Mouse (Mus musculus) heart, embryonic 15.5 days (tissue): Measurements from ENCODE around the gene Cdkn2aipnl. TPM values are rescaled to one million over a fixed set of nuclear protein-coding genes. Genes with fewer than 3 reads are reported as not detected.
A peak's percentile ranks its signal among the peaks of the same experiment; 100 is the strongest.

Experiments used
- ATAC-seq: fragments of 200-750 bp; cut with Nextera tagmentation; replicated peaks from 2 replicates; pipeline ENCODE4 v1.8.0; 2017; ENCODE audit warnings: low read depth, moderate TSS enrichment; ENCODE audit not compliant: insufficient number of reproducible peaks, insufficient read depth, low FRiP score
- H3K27ac ChIP-seq: fragments of 300-500 bp; sonication (generic); 2 replicates; pipeline ENCODE4 v1.5.1; 2015; ENCODE audit warnings: mild to moderate bottlenecking, inconsistent platforms
- H3K27me3 ChIP-seq: fragments of 300-500 bp; sonication (generic); 2 replicates; pipeline ENCODE4 v1.6.1; 2015; ENCODE audit warnings: inconsistent platforms
- H3K36me3 ChIP-seq: fragments of 300-500 bp; sonication (generic); 2 replicates; pipeline ENCODE4 v1.6.1; 2015; ENCODE audit warnings: mild to moderate bottlenecking, inconsistent platforms
- H3K4me1 ChIP-seq: fragments of 300-500 bp; sonication (generic); replicated peaks from 2 replicates; pipeline ENCODE4 v1.6.1; 2015; ENCODE audit warnings: inconsistent platforms
- H3K4me2 ChIP-seq: fragments of 300-500 bp; sonication (generic); 2 replicates; pipeline ENCODE4 v1.6.1; 2015; ENCODE audit warnings: inconsistent platforms, mild to moderate bottlenecking, moderate library complexity
- H3K4me3 ChIP-seq: fragments of 300-500 bp; sonication (generic); 2 replicates; pipeline ENCODE4 v1.5.1; 2015; ENCODE audit warnings: mild to moderate bottlenecking, inconsistent platforms
- H3K9ac ChIP-seq: fragments of 300-500 bp; sonication (generic); 2 replicates; pipeline ENCODE4 v1.6.1; 2015; ENCODE audit warnings: mild to moderate bottlenecking, inconsistent platforms
- H3K9me3 ChIP-seq: fragments of 300-500 bp; sonication (generic); replicated peaks from 2 replicates; pipeline ENCODE4 v1.6.1; 2016; ENCODE audit warnings: inconsistent platforms
- WGBS: fragments of 180-500 bp; shearing (Covaris S2); methylation state at CpG from one replicate; pipeline ENCODE4 v1.1.7; 2015; ENCODE audit warnings: mixed read lengths; 5-methylcytosine and 5-hydroxymethylcytosine counted together
- polyA plus RNA-seq: library from polyadenylated mRNA; unstranded; fragments of >200 nt; fragmentation: Nextera tagmentation; extraction: Ambion mirVana; gene quantifications from 2 replicates; pipeline ENCODE4 v1.2.1, GENCODE M21; 2015

Gene Cdkn2aipnl
- polyA plus RNA-seq, 1 experiment from 2014 or later: 60.6 TPM

DNA sequence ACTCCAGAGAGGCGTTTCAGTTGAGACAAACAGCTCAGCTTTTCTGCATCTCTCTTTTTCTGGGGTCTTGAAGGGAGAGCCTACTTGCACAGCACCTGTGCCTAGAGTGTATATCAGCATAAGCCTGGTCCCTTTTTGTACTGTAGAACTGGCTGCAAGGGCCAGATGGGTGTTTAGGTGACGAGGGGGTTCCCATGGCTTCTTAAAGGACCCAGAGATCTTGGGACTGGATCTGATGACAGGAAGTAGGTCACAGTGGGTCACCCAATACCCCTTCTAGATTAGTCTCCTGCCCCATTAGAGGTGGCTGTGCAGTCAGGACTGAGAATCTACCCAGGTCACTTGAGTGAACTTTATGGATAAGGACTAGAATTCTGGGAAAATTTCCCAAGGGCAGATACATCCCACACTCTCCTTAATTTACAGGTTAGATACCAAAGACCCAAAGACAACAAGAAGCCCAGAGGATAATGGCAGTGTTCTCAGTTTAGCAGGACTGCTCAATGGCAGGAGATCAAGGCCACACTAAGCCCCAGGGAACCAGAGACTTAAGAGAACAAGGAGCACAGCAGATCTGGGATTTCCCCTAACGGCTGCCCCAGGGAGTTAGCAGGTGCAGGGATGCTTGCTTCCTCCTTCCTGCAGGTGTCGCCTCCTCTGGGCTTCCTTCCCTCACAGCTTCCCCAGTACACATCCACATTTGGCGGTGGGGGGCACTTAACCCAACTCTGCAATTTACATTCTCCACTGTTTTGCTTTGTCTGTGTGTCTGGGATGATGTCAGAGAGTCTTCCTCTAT is 31.6 kb upstream of the Cdkn2aipnl start:
- Histone ChIP-seq H3K4me1 (peaks cover 5% of the 10 kb centered on the region; the same call in 1 of the 2 replicates), H3K27ac (no peak overlapping the region), H3K9me3 (no peaks in the 10 kb centered on the region), H3K9ac (no peak overlapping the region), H3K4me2 (no peak overlapping the region), H3K4me3 (no peak overlapping the region), H3K36me3 (no peaks in the 10 kb centered on the region), H3K27me3 (no peaks in the 10 kb centered on the region)
- 39% methylated on average over 5 of the region's 5 CpGs for WGBS
- ATAC-seq: no peak; the same call in 1 of the 2 replicates

DNA sequence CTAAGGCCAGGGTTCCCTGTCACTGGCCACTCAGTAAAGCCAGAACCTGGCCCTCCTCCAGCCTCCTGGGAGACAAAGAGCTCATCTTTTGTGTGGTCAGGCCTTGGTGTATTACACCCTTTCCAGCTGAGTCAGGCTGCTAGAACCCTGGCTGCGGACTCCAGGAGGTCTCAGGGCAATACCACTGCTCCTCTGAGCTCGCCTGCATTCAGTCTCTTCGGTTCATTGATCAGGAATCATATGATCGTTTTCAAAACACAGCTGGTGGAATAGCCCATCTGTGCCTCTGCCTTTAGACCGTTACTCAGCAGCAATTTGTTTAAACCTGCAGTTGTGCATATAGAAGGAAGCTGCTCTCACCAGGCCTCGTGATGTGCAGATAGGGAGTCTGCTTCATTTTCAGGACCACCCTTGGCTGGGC is 30.1 kb upstream of the Cdkn2aipnl start:
- H3K4me2 ChIP-seq: no peak overlapping the region
- peaks cover 6% of the 10 kb centered on the region; the same call in 1 of the 2 replicates for H3K4me1 ChIP-seq
- ATAC-seq: no peak
- no peak overlapping the region for H3K9ac ChIP-seq
- no peaks in the 10 kb centered on the region for H3K36me3 ChIP-seq
- no peak overlapping the region for H3K4me3 ChIP-seq
- no peak overlapping the region for H3K27ac ChIP-seq
- WGBS: 78% methylated on average over 6 of the region's 6 CpGs
- H3K27me3 ChIP-seq: no peaks in the 10 kb centered on the region
- H3K9me3 ChIP-seq: no peaks in the 10 kb centered on the region

DNA sequence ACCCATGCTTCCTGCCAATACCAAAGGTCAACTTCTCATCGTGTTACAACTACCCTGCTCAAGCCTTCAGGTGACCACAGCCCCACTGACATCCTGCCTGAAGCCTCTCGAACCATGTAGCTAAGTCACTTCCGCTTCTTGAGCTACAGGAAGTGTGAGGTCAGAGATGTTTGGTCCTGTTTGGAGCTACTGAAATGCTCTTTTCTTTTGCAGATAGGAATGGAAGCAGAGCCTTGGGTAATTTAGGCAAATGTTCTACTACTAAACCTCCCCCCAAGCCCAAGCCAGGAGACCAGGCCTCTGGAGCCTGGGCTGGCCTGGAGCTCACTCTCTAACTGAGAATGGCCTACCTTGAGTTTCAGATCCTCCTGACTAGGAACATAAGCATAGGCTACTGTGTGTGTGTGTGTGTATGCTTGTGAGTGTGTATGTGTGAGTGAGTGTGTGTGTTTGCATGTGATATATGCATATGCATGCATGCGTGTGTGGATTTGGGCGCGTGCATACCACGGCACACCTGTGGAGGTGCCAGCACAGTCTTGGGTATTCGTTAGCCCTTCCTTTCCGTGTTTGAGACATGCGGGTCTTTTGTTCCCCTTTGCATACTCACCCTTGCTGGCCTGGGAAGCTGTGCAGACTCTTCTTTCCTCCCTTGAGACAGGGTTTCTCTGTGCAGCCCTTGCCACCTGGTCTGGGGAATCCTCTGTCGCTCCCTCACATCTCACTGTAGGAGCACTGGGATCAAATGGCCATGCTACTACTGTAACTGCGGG is 28.5 kb upstream of the Cdkn2aipnl start:
- Histone ChIP-seq H3K4me3 (no peak overlapping the region), H3K4me1 (peaks cover 13% of the 10 kb centered on the region; the same call in 1 of the 2 replicates), H3K36me3 (no peaks in the 10 kb centered on the region), H3K4me2 (no peak overlapping the region), H3K9ac (no peak overlapping the region), H3K27ac (no peak overlapping the region), H3K27me3 (no peaks in the 10 kb centered on the region), H3K9me3 (no peaks in the 10 kb centered on the region)
- ATAC-seq: no peak
- WGBS: 75% methylated on average over 12 of the region's 12 CpGs

DNA sequence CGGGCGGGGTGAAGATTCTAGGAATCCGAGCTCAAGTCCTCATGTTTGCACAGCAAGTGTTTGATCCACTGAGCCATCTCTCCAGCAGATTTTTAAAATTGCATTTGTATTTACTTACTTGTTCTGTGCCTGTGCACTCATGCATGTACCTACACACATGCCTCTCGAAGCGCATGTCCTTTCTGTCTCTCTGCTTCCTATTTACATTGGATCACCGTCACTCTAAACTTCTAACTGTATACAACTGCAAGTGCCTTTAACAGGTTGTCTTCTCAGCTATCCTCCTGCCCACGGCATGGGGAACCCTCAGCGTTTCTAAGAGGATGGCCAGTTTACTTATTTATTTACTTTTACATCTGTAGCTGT is 27.9 kb upstream of the Cdkn2aipnl start:
- 75% methylated on average over 8 of the region's 8 CpGs for WGBS
- Histone ChIP-seq H3K36me3 (no peaks in the 10 kb centered on the region), H3K4me1 (peaks cover 13% of the 10 kb centered on the region; the same call in 1 of the 2 replicates), H3K27ac (no peak overlapping the region), H3K4me3 (no peak overlapping the region), H3K27me3 (no peaks in the 10 kb centered on the region), H3K4me2 (no peak overlapping the region), H3K9ac (no peak overlapping the region), H3K9me3 (no peaks in the 10 kb centered on the region)
- ATAC-seq: no peak

DNA sequence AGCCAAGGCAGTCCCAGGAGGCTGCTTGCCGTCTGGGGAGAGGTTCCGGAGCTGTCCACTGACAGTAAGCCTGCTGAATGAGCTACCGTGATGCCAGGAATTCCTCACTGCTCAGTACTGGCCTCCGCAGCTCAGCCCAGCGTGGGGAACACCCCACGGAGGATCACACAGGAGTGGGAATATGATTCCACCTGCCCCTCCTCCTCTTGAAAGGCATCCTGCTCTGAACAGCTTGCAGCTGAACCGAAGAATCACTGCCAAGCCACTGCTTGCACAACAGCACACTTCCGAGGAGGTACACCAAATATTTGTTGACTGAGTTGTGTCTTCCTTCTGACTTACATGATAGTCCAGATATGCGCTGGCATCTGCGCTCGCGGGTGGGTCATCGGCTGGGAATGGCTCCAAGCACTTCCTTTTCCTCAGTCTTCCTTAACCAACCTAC is 26.9 kb upstream of the Cdkn2aipnl start:
- no peak for ATAC-seq
- WGBS: 42% methylated on average over 13 of the region's 13 CpGs

DNA sequence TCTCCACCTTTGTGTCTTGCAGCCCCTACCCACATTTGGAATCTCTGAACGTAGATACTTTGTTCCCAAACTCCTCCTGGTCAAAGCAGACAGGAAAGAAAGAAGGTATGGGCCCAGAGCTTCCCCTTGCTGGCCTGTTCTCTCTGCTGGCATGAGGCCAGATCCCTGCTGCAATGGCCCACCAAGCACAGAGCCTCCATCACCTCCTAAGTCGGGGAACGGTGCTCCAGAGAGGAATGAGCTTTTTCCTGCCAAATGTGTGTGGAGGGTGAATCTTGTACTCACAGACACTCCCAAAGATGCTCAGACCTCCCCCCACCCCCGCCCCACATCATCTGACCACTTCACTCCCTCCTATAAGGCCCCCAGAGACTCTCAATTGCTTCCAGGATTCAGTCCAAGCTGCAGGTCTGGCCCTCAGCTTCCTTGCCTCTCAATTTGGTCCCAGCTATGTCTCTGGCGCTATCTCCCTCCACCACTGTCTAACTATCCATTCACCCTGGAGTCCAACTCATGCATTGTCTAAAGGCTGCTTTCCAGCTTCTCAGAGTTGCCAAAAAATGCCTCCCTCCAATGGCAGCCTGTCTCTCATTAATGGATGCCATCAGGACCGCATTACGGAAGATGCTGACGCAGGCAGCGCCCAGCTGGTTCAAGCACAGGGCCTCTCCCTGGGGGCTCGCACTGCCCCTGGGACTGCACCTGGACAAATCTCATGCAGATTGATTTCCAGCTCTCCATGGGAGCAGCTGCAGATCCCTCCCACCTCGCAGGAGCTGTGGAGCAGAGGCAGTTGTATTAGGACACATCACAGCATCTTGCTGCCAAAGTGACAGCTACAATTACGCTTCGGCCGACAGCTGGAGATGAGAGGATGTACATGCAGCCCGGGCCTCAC is 24.6 kb upstream of the Cdkn2aipnl start:
- no peaks in the 10 kb centered on the region for H3K36me3 ChIP-seq
- H3K27me3 ChIP-seq: 0 out of 2 replicates have a peak, but pooled peaks cover 3% of the 10 kb centered on the region
- 60% methylated on average over 15 of the region's 15 CpGs for WGBS
- H3K9ac ChIP-seq: no peak overlapping the region
- H3K4me3 ChIP-seq: no peak overlapping the region
- no peak overlapping the region for H3K4me2 ChIP-seq
- H3K9me3 ChIP-seq: no peaks in the 10 kb centered on the region
- no peak for ATAC-seq
- H3K4me1 ChIP-seq: peaks cover 29% of the 10 kb centered on the region
- no peak overlapping the region for H3K27ac ChIP-seq

More for the DNA sequence above, 26.9 kb upstream of the Cdkn2aipnl start:
- no peaks in the 10 kb centered on the region for H3K9me3 ChIP-seq
- peaks cover 22% of the 10 kb centered on the region for H3K4me1 ChIP-seq
- no peak overlapping the region for H3K9ac ChIP-seq
- no peak overlapping the region for H3K4me3 ChIP-seq
- no peaks in the 10 kb centered on the region for H3K36me3 ChIP-seq
- H3K27me3 ChIP-seq: no peaks in the 10 kb centered on the region
- H3K4me2 ChIP-seq: no peak overlapping the region
- no peak overlapping the region for H3K27ac ChIP-seq

DNA sequence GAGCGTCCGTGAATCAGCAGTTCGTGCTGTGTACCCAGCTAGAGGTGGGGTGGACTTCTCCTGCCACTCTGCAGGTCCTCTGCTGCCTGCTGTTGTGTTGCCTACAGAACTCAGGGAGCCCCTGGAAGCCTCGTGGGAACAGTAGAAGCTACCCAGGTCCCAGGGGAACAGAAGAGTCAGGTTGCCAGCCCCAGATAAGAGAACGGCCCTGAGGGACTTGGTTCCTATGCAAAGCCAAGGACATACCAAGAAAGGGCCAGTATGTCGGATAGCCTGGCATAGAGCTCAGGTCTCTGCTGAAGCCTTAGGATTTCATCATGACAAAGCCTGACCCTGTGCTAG is 24.0 kb upstream of the Cdkn2aipnl start:
- H3K9ac ChIP-seq: no peak overlapping the region
- no peaks in the 10 kb centered on the region for H3K36me3 ChIP-seq
- WGBS: 44% methylated on average over 6 of the region's 6 CpGs
- H3K4me1 ChIP-seq: peaks cover 29% of the 10 kb centered on the region
- 0 out of 2 replicates have a peak, but pooled peaks cover 3% of the 10 kb centered on the region for H3K27me3 ChIP-seq
- no peaks in the 10 kb centered on the region for H3K9me3 ChIP-seq
- H3K4me2 ChIP-seq: no peak overlapping the region
- H3K27ac ChIP-seq: no peak overlapping the region
- H3K4me3 ChIP-seq: no peak overlapping the region
- ATAC-seq: no peak

DNA sequence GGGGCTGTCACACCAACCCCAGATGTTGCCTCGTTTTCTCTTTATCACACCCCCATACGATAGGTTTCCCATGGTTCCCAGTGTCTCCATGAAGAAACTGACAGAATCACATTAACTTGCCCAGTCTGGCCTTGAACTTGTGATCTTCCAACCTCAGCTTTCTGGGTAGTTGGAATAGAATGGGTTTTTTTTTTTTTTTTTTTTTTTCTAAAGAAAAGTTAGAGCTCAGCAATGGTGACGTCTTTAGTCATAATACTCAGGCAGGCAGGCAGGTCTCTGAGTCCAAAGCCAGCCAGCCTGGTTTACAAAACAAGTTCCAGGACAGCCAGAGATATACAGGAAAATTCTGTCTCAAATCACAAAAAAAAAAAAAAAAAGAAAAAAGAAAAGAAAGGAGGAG is 23.2 kb upstream of the Cdkn2aipnl start:
- Histone ChIP-seq H3K27me3 (0 out of 2 replicates have a peak, but pooled peaks cover 3% of the 10 kb centered on the region), H3K9me3 (no peaks in the 10 kb centered on the region), H3K4me2 (no peak overlapping the region), H3K9ac (no peak overlapping the region), H3K4me1 (peaks cover 29% of the 10 kb centered on the region), H3K27ac (no peak overlapping the region), H3K36me3 (no peaks in the 10 kb centered on the region), H3K4me3 (no peak overlapping the region)
- no peak for ATAC-seq
- 87% methylated on average over 3 of the region's 3 CpGs for WGBS

DNA sequence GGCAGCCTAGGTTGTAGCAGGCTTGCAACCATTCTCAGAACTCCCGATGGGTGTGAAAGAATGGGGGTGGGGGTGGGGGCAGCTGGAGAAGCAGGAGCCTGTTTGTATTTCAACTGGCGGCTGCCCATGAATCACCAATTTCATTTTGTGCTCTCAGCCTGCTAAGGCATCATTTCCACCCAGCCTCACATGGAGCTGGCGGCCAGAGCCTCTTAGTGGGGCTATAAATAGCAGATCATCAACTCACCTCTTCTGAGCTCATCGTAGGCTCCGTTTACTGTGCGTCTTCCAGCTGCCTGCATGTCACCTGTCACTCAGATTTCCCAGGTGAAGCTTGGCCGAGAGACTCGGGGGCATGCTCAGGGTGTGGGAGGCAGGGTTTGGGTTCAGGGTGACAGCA is 21.9 kb upstream of the Cdkn2aipnl start:
- Histone ChIP-seq H3K4me1 (peaks cover 26% of the 10 kb centered on the region), H3K36me3 (no peaks in the 10 kb centered on the region), H3K4me3 (no peak overlapping the region), H3K9ac (no peak overlapping the region; the same call in 1 of the 2 replicates), H3K27me3 (0 out of 2 replicates have a peak, but pooled peaks cover 3% of the 10 kb centered on the region), H3K9me3 (no peaks in the 10 kb centered on the region), H3K4me2 (peak overlapping the region; percentile 37), H3K27ac (peak overlapping the region; percentile 70)
- WGBS: 5% methylated on average over 8 of the region's 8 CpGs
- ATAC-seq: peak; percentile 51; the same call in 1 of the 2 replicates

DNA sequence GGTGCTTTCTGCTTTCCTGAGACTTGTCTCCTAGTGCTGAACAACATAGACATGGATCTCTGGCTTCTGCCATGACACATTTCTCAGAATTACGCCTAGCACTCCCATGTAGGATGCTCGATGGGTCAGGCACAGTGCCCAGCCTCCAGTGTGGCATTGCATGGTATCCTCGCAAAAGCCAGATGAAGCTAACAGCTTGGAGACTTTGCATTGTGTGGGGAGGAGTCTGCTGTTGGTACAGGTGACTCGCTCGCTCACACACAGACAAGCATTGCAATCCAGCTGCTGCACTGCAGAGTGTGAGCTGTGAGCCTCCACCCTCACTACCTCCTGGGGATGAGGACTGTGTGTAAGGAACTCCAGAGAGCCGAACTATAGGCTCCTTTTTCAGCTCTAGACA is 21.3 kb upstream of the Cdkn2aipnl start:
- H3K9ac ChIP-seq: no peak overlapping the region
- no peaks in the 10 kb centered on the region for H3K36me3 ChIP-seq
- peak overlapping the region; percentile 70; the same call in 1 of the 2 replicates for H3K27ac ChIP-seq
- no peak overlapping the region for H3K4me2 ChIP-seq
- 76% methylated on average over 6 of the region's 6 CpGs for WGBS
- H3K4me1 ChIP-seq: peaks cover 23% of the 10 kb centered on the region
- H3K9me3 ChIP-seq: no peaks in the 10 kb centered on the region
- no peak overlapping the region for H3K4me3 ChIP-seq
- 0 out of 2 replicates have a peak, but pooled peaks cover 3% of the 10 kb centered on the region for H3K27me3 ChIP-seq
- ATAC-seq: no peak
